In the genomic region with DNA sequence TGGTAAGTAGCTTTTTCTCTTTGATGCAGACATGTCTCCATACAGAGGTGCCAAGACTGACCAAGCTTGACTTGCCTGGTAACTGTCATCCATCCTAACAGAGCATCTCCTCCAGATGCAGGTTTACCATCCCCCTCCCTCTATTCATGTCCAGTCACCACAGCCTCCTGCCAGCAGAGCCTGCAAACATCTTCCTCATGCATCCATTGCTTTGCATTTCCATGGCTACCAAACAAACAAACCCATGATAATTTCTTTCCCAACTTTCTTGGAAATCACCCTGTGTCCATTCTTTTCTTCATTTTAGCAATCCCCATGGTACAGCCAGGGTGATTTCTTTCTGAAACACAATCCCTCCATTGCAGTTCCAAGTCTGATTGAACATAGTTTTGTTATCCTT, we compare ENCODE assay signal across 27 mouse cellular contexts. TPM values are rescaled to one million over a fixed set of nuclear protein-coding genes. Genes with fewer than 3 reads are reported as not detected.
DNase-seq lines count a peak whose midpoint lies in the region.
"Had no signal": no experiment of that assay in that cellular context is flagged by ENCODE, and none has a peak within 500 bp of the region (broad histone marks: within the 10 kb centered on the region; RNA-seq: fewer than 3 reads in every experiment).

No protein-coding gene starts in this region.

- peaks cover 13% of the 10 kb centered on the region for H3K27me3 ChIP-seq in heart, embryonic 10.5 days (ENCODE audit: insufficient read depth, poor library complexity, severe bottlenecking)
- H3K27me3 ChIP-seq: CH12.LX; liver, embryonic 15.5 days; stomach, embryonic 15.5 days had no signal

- no peak overlapping the region for H3K27ac ChIP-seq in heart, embryonic 10.5 days
- H3K27ac ChIP-seq: heart, embryonic 13.5 days; hindbrain, embryonic 10.5 days; intestine, embryonic 15.5 days; limb, embryonic 10.5 days; liver, embryonic 15.5 days; macrophage; midbrain, embryonic 15.5 days; neural tube, embryonic 12.5 days; stomach, embryonic 15.5 days had no signal

- H3K4me3 ChIP-seq in heart, embryonic 10.5 days = no peak overlapping the region
- H3K4me3 ChIP-seq: heart, embryonic 13.5 days; hindbrain, embryonic 10.5 days; intestine, embryonic 15.5 days; limb, embryonic 10.5 days; liver, embryonic 15.5 days; midbrain, embryonic 15.5 days; neural tube, embryonic 12.5 days; stomach, embryonic 15.5 days had no signal

- peaks cover 8% of the 10 kb centered on the region for H3K4me1 ChIP-seq in heart, embryonic 10.5 days
- H3K4me1 ChIP-seq: stomach, embryonic 15.5 days had no signal

- H3K36me3 ChIP-seq in heart, embryonic 10.5 days = no peaks in the 10 kb centered on the region
- H3K36me3 ChIP-seq: G1E; heart, embryonic 13.5 days; hindbrain, embryonic 10.5 days; intestine, embryonic 15.5 days; limb, embryonic 10.5 days; liver, embryonic 15.5 days; midbrain, embryonic 15.5 days; neural tube, embryonic 12.5 days; stomach, embryonic 15.5 days had no signal

- H3K9me3 ChIP-seq in heart, embryonic 10.5 days = no peaks in the 10 kb centered on the region
- H3K9me3 ChIP-seq: G1E; heart, embryonic 13.5 days; hindbrain, embryonic 10.5 days; intestine, embryonic 15.5 days; limb, embryonic 10.5 days; liver, embryonic 15.5 days; midbrain, embryonic 15.5 days; neural tube, embryonic 12.5 days; stomach, embryonic 15.5 days had no signal

- intact Hi-C loops in gastrocnemius, postnatal 14 days (cut with DNase I; ENCODE audit: low total_unique reads) = no loop called here
- intact Hi-C loops in gastrocnemius, postnatal 36 days (cut with DNase I) = no loop called here
- intact Hi-C loops in heart, postnatal 14 days (cut with DNase I) = no loop called here

- peak; percentile 12 for DNase-seq in gastrocnemius, postnatal 14 days
- no peak for DNase-seq in gastrocnemius, postnatal 36 days
- DNase-seq in heart, postnatal 14 days = peak; percentile 9 to 15
- no peak for DNase-seq in heart, embryonic 10.5 days (ENCODE audit: low spot score)
- DNase-seq in MN1 (ENCODE audit: low spot score) = peak; percentile 38
- peak; percentile 21 for DNase-seq in gastrocnemius, postnatal 25 days
- no peak for DNase-seq in kidney, postnatal 10 days
- DNase-seq in retina, postnatal 1 day = no peak
- DNase-seq: adrenal gland, postnatal 36 days; cerebellum, adult 9-10 months; forebrain, postnatal 0 days; kidney, adult 8-10 months; kidney, postnatal 14 days; liver; right cerebral cortex, postnatal 4 days; thymus, postnatal 25 days had no signal

RNA-seq across cellular contexts. Expression of a gene that starts 2.6 kb away (rescaled TPM):
- 1 to 10 TPM; 2.6 to 2.7 TPM for total RNA-seq in gastrocnemius, postnatal 14 days (2021)
- total RNA-seq in gastrocnemius, postnatal 36 days (2021) = 1 to 10 TPM; 2.3 to 2.7 TPM
- 1 to 10 TPM; 3.3 to 4.5 TPM for total RNA-seq in heart, postnatal 14 days (2021)
- polyA plus RNA-seq in heart, embryonic 10.5 days (2016; fragmentation: Nextera tagmentation; extraction: Ambion mirVana) = 0.77 and 0.89 TPM in 2 replicates
- total RNA-seq in gastrocnemius, postnatal 25 days (2021) = 1 to 10 TPM; 2.3 to 2.5 TPM

Comparison
In these comparisons a context has a peak if more than half of its experiments do, and no peak if none do; other contexts are left out.
1. DNase-seq: peak in gastrocnemius, postnatal 14 days (single experiment), heart, postnatal 14 days (2 of 2), MN1 (single experiment) and gastrocnemius, postnatal 25 days (single experiment); none in gastrocnemius, postnatal 36 days (0 of 2), heart, embryonic 10.5 days (single experiment), kidney, postnatal 10 days (single experiment) and retina, postnatal 1 day (single experiment).